Mouse (Mus musculus) E14TG2a.4 (cell line): ENCODE data around the gene Chn1.

ENCODE experiments used
- CTCF ChIP-seq: conservative IDR thresholded peaks from 2 replicates; pipeline ENCODE4 v1.5.1; 2014; ENCODE audit warnings: low read length
- NANOG ChIP-seq: IDR thresholded peaks from 2 replicates; pipeline ENCODE4 v1.6.1; 2014; ENCODE audit warnings: borderline replicate concordance, low read length, mixed read lengths
- POU5F1 ChIP-seq: IDR thresholded peaks from 2 replicates; pipeline ENCODE4 v1.6.1; 2014; ENCODE audit warnings: low read length, borderline replicate concordance

DNA sequence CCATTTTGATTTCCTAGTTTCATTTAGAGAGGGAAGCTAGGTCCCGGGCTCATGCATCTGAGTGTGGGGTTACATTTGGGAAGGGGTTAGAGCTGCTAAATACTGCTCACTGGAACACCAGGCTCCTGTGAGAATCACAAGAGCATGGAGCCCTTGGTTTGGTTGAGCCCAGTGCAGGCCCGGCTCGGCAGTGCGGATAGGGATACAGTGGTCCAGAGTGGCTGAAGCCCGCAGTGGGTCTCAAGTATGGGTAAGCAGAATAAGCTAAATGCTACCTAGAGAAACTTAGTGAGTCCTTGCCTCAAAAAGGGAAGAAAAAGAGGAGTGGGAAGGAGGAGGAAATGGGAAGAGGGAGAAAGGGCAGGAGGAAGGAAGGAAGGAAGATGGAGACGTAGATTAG, 168.5 kb downstream of the Chn1 start:
- TF ChIP-seq CTCF (no peak), NANOG (no peak), POU5F1 (no peak)
